Comparison of ENCODE assay signal across 18 mouse cellular contexts in the genomic region with DNA sequence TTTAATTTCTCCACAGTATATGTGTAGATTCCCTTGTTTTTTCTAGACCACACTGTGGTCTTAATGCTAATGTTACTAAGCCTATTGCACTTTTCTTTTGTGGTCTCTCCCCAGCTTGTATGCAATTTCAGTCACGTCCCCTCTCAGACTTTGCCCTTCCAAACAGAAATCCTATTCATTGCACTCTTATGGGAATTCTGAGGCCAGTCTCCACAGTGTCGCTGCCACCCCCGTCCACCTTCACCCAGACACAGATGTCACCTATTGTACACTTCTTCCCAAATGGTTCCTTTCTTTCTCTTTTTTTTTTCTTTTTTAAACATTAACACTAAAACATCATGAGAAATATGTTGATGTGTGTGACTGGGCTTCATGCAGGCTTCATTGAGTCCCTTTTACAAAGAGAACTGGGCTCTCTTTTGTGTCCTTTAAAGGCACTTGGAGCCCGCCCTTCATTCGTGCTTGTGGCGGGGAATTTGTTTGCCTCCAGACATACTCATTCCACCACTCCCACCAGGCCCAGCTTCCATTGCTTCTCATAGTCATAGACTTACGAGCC. TPM values are rescaled to one million over a fixed set of nuclear protein-coding genes. Genes with fewer than 3 reads are reported as not detected.
DNase-seq lines count a peak whose midpoint lies in the region; ATAC-seq and TF ChIP-seq lines count a peak whose summit lies in the region.
"Had no signal": no experiment of that assay in that cellular context is flagged by ENCODE, and none has a peak within 500 bp of the region (broad histone marks: within the 10 kb centered on the region; RNA-seq: fewer than 3 reads in every experiment).

No protein-coding gene starts in this region.

- H3K27me3 ChIP-seq in hindbrain, embryonic 10.5 days (ENCODE audit: insufficient read depth, poor library complexity, severe bottlenecking) = no peaks in the 10 kb centered on the region
- no peaks in the 10 kb centered on the region for H3K27me3 ChIP-seq in midbrain, embryonic 11.5 days (ENCODE audit: control insufficient read depth, insufficient read depth, low read length)
- H3K27me3 ChIP-seq: embryonic facial prominence, embryonic 12.5 days; heart, embryonic 13.5 days; liver, embryonic 15.5 days had no signal

- 31% methylated on average over 7 of the region's 7 CpGs for WGBS in hindbrain, embryonic 10.5 days
- WGBS in midbrain, embryonic 11.5 days = 14% methylated on average over 7 of the region's 7 CpGs

- peak overlapping the region; percentile 7; the same call in 1 of the 2 replicates for H3K4me2 ChIP-seq in midbrain, embryonic 11.5 days
- H3K4me2 ChIP-seq: embryonic facial prominence, embryonic 12.5 days; heart, embryonic 13.5 days; liver, embryonic 15.5 days had no signal

- H3K27ac ChIP-seq in hindbrain, embryonic 10.5 days = peak overlapping the region; percentile 85
- peak overlapping the region; percentile 86 for H3K27ac ChIP-seq in midbrain, embryonic 11.5 days (ENCODE audit: low read depth, low read length)
- H3K27ac ChIP-seq: embryonic facial prominence, embryonic 12.5 days; heart, embryonic 13.5 days; liver, embryonic 15.5 days; stomach, postnatal 0 days had no signal

- peak overlapping the region; percentile 20; the same call in 1 of the 2 replicates for H3K9ac ChIP-seq in midbrain, embryonic 11.5 days (ENCODE audit: low read length)
- H3K9ac ChIP-seq: embryonic facial prominence, embryonic 12.5 days; heart, embryonic 13.5 days; liver, embryonic 15.5 days had no signal

- peak; percentile 92 for DNase-seq in brain, embryonic 14.5 days (ENCODE audit: low read depth)
- DNase-seq in embryo, embryonic 11 days = peak; percentile 65
- DNase-seq in hindbrain, embryonic 10.5 days (ENCODE audit: low spot score) = peak; percentile 53
- DNase-seq in midbrain, embryonic 11.5 days (ENCODE audit: low spot score, missing footprints) = peak; percentile 93
- DNase-seq in adrenal gland, postnatal 4 days (ENCODE audit: low spot score in 2 of 2) = no peak
- no peak for DNase-seq in frontal cortex, postnatal 36 days (ENCODE audit: low spot score in 2 of 2)
- DNase-seq in cerebellum, postnatal 36 days = no peak
- DNase-seq: adrenal gland, adult 8-10 months; cerebellum, adult 8-10 months; gastrocnemius, postnatal 10 days; kidney, adult 2 months; lung, postnatal 10 days; thymus, postnatal 25 days had no signal

- no peak overlapping the region for H3K4me3 ChIP-seq in hindbrain, embryonic 10.5 days
- no peak overlapping the region for H3K4me3 ChIP-seq in midbrain, embryonic 11.5 days (ENCODE audit: low read depth, low read length)
- H3K4me3 ChIP-seq: embryonic facial prominence, embryonic 12.5 days; heart, embryonic 13.5 days; liver, embryonic 15.5 days had no signal

- no peak for TF ChIP-seq CTCF in brain, embryonic 14.5 days (IDR thresholded peaks at IDR 0.05; ENCODE audit: borderline replicate concordance, extremely low read depth, insufficient read depth, insufficient read length)

- no peak for TF ChIP-seq POLR2A in brain, embryonic 14.5 days (IDR thresholded peaks at IDR 0.05; ENCODE audit: borderline replicate concordance, extremely low read depth, insufficient read depth, insufficient read length, poor library complexity, severe bottlenecking)

- no peaks in the 10 kb centered on the region for H3K9me3 ChIP-seq in hindbrain, embryonic 10.5 days
- no peaks in the 10 kb centered on the region for H3K9me3 ChIP-seq in midbrain, embryonic 11.5 days (ENCODE audit: control insufficient read depth, low read length)
- H3K9me3 ChIP-seq: embryonic facial prominence, embryonic 12.5 days; heart, embryonic 13.5 days; liver, embryonic 15.5 days had no signal

- H3K4me1 ChIP-seq in hindbrain, embryonic 10.5 days (replicated peaks) = peaks cover 28% of the 10 kb centered on the region
- peaks cover 21% of the 10 kb centered on the region for H3K4me1 ChIP-seq in midbrain, embryonic 11.5 days (ENCODE audit: control insufficient read depth, insufficient read depth, low read length)
- H3K4me1 ChIP-seq: embryonic facial prominence, embryonic 12.5 days; heart, embryonic 13.5 days; liver, embryonic 15.5 days had no signal

- ATAC-seq in midbrain, embryonic 11.5 days (ENCODE audit: low FRiP score) = peak; percentile 91

- no peaks in the 10 kb centered on the region for H3K36me3 ChIP-seq in hindbrain, embryonic 10.5 days
- no peaks in the 10 kb centered on the region for H3K36me3 ChIP-seq in midbrain, embryonic 11.5 days (ENCODE audit: control insufficient read depth, insufficient read depth, low read length)
- H3K36me3 ChIP-seq: embryonic facial prominence, embryonic 12.5 days; heart, embryonic 13.5 days; liver, embryonic 15.5 days had no signal

RNA-seq across cellular contexts. Expression of gene Vit, which starts 6.5 kb away (rescaled TPM):
- 11.0 and 13.5 TPM in 2 replicates for polyA plus RNA-seq in brain, embryonic 14.5 days (2012; rRNA removed)
- polyA plus RNA-seq in hindbrain, embryonic 10.5 days (2016; fragmentation: Nextera tagmentation; extraction: Ambion mirVana) = 7.5 and 10.7 TPM in 2 replicates
- polyA plus RNA-seq in midbrain, embryonic 11.5 days (2014; fragmentation: Nextera tagmentation; extraction: Ambion mirVana) = 4.8 and 5.8 TPM in 2 replicates
- 1 to 10 TPM; 2.5 to 3.0 TPM for total RNA-seq in adrenal gland, postnatal 4 days (2021)
- polyA plus RNA-seq: heart, embryonic 13.5 days; limb, embryonic 11.5 days had no signal

Comparison
In these comparisons a context has a peak if more than half of its experiments do, and no peak if none do; other contexts are left out.
1. DNase-seq: peak in brain, embryonic 14.5 days (single experiment), embryo, embryonic 11 days (single experiment), hindbrain, embryonic 10.5 days (single experiment) and midbrain, embryonic 11.5 days (single experiment); none in adrenal gland, postnatal 4 days (0 of 2), frontal cortex, postnatal 36 days (0 of 2) and cerebellum, postnatal 36 days (0 of 2).